Mouse (Mus musculus): ENCODE results near the gene A930017K11Rik. TPM values are rescaled to one million over a fixed set of nuclear protein-coding genes. Genes with fewer than 3 reads are reported as not detected.

A930017K11Rik gene
- total RNA-seq (2022), result not detected

- DNase-seq (ENCODE audit: low spot score in 2 of 2), result no peak
Measured at GRCm38 (mm10) chr17:25951803-25952623, at the start of gene A930017K11Rik. A930017K11Rik (minus strand) TSS chr17:25952565.

GRCm38 (mm10) chr17:25998425-25998824 is 46.1 kb upstream of the A930017K11Rik start:
- DNase-seq (ENCODE audit: low spot score in 2 of 2), result no peak

GRCm38 (mm10) chr17:25993489-25993888 is 41.1 kb upstream of the A930017K11Rik start:
- no peak for DNase-seq (ENCODE audit: low spot score in 2 of 2)

GRCm38 (mm10) chr17:25992274-25992673 is 39.9 kb upstream of the A930017K11Rik start:
- no peak for DNase-seq (ENCODE audit: low spot score in 2 of 2)

- no peak for DNase-seq (ENCODE audit: low spot score in 2 of 2)
Measured at GRCm38 (mm10) chr17:25990331-25990730, 38.0 kb upstream of the A930017K11Rik start.

- peak; percentile 84 to 88 for DNase-seq (ENCODE audit: low spot score in 2 of 2)
Measured at GRCm38 (mm10) chr17:25985306-25986294, 33.2 kb upstream of the A930017K11Rik start, which contains the start of gene Capn15. Capn15 (minus strand) TSS chr17:25985796.

GRCm38 (mm10) chr17:25984556-25985305 is 32.4 kb upstream of the A930017K11Rik start:
- DNase-seq (ENCODE audit: low spot score in 2 of 2), result no peak

- no peak for DNase-seq (ENCODE audit: low spot score in 2 of 2)
Measured at GRCm38 (mm10) chr17:25984066-25984465, 31.7 kb upstream of the A930017K11Rik start.

- no peak for DNase-seq (ENCODE audit: low spot score in 2 of 2)
Measured at GRCm38 (mm10) chr17:25982913-25983312, 30.5 kb upstream of the A930017K11Rik start.

- peak; percentile 34 to 62 for DNase-seq (ENCODE audit: low spot score in 2 of 2)
Measured at GRCm38 (mm10) chr17:25980854-25981253, 28.5 kb upstream of the A930017K11Rik start.

GRCm38 (mm10) chr17:25979829-25980738 is 27.7 kb upstream of the A930017K11Rik start:
- no peak for DNase-seq (ENCODE audit: low spot score in 2 of 2)

- no peak for DNase-seq (ENCODE audit: low spot score in 2 of 2)
Measured at GRCm38 (mm10) chr17:25970954-25971707, 18.8 kb upstream of the A930017K11Rik start.

- no peak for DNase-seq (ENCODE audit: low spot score in 2 of 2)
Measured at GRCm38 (mm10) chr17:25970448-25970847, 18.1 kb upstream of the A930017K11Rik start.

GRCm38 (mm10) chr17:25968176-25968575 is 15.8 kb upstream of the A930017K11Rik start:
- DNase-seq (ENCODE audit: low spot score in 2 of 2), result no peak

GRCm38 (mm10) chr17:25967652-25968051 is 15.3 kb upstream of the A930017K11Rik start:
- no peak for DNase-seq (ENCODE audit: low spot score in 2 of 2)

GRCm38 (mm10) chr17:25964271-25964670 is 11.9 kb upstream of the A930017K11Rik start:
- DNase-seq (ENCODE audit: low spot score in 2 of 2), result no peak

- DNase-seq (ENCODE audit: low spot score in 2 of 2), result no peak
Measured at GRCm38 (mm10) chr17:25962413-25962905, 10.1 kb upstream of the A930017K11Rik start.

- no peak for DNase-seq (ENCODE audit: low spot score in 2 of 2)
Measured at GRCm38 (mm10) chr17:25961566-25961965, 9.2 kb upstream of the A930017K11Rik start.

Measured in gastrocnemius, adult 8-10 months (tissue).